Mouse (Mus musculus): Measurements from ENCODE around the gene Mylk3.

Gene Mylk3

DNA sequence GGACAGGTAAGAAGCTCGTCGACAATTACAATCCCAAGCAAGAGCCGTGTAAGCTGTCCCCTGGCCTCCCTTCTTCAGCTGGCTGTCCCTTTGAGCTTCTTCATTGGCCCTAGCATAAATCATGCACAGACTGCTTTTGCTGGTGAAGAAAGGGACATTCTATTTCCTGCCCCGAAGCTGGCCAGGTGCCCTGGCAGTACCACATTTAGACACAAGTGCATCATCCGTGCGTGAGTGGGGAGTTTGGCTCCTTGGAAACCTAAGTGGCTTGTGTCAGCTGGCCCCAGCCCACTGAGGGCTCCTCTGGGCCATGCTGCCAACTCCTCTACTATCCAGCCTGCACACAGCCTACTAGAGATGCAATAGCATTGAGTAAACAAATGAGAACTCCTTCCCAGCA is at the start of gene Mylk3:
Gene Mylk3, minus strand, starts transcription at position 141 of the 400 bp plus-strand sequence.
- in situ Hi-C loops (cut with MboI; ENCODE audit: low sequenced_read_pairs), result no loop called here

DNA sequence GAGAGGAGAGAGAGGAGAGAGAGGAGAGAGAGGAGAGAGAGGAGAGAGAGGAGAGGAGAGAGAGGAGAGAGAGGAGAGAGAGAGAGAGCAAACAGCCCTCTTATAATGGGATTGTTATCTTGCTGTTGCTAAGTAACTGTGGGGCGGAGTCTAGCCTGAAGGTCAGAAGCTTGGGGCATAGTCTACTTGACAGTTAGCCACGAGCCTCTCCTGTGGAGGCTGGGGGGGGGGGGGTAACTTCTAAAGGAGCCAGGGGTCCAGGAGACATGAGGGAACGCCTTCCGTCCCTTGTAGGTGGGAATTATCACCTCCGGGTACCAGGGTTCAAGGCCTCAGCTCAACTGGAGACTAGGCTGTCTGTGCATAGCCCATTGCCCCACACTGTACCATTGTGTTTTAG is 49.6 kb upstream of the Mylk3 start:
- in situ Hi-C loops (cut with MboI; ENCODE audit: low sequenced_read_pairs), result no loop called here

DNA sequence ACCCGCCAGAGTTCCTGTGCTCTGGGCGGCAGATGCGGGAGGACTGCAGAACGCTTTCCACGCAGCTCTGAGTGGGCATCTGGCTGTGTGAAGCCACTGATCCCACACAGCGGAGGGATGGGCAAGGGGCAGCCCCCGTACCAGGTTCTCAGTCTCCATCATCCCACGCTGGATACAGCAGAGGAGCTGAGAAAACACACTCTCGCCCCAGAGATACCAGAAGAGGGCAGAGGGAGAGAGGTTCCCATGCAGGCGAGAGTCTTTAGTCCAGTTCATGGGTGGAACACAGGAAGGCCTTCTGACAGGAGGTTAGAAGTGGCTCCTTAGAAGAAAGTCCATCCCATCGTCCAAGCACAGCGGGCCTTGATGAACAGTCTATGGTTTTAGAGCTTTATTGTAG is 48.7 kb upstream of the Mylk3 start:
- in situ Hi-C loops (cut with MboI; ENCODE audit: low sequenced_read_pairs), result no loop called here

DNA sequence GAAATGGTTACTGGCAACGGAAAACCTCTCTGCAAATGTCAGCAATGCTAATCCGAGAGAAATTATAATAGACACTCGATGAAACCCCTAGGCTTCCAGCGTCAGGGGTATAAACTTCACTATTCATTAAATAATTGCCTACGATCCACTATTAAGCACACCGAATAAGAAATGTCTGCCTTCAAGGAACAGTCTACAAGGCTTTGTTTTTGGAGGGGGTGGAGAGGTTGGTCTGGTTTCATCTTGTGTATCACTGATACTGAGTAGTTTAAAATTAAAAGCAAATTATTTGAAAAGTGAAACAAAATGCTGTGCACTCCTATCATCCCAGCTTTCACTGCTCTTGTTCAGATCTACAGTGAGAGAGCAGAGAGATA is 46.9 kb upstream of the Mylk3 start:
- in situ Hi-C loops (cut with MboI; ENCODE audit: low sequenced_read_pairs), result no loop called here

DNA sequence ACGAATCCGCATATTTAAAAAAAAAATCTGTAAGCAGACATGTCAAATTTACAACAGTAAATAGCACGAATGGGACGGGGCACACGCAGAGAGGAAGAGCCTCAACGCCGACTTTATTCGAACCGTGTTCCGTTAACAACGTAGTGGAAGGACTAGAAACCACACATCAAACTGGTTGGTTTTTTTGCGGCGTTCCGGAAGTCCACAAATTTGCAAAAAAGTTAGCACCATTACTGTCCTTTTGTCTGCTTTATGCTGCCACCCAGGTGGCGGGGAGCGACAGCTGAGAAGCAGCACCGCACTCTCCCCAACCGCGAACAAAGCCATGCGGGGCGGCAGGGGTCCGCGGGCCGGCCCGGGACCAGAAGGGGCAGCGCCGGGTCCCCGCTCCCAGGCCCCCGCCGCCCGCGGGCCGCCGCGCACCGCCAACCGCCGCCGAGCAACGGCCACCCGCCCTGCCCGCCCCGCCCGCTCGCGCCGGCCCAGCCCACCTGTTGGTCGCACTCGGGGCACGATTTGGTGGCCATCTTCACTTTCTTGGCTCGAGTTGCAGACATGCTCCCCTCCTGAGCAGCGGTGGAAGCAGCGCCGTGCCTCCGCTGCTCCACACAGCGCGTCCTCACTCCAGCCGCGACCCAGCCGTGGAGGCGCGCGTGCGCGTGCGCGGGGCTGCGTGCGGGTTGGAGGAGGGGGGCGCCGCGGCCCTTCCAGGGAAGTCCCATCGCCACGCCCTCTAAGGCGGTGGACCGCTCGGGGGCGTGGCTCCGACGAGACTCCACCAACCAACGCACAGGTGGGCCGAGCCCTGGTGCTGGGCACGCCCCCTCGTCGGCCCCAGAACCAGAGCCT is 46.2 kb upstream of the Mylk3 start, which contains the start of gene 4921524J17Rik:
Gene 4921524J17Rik, minus strand, starts transcription at position 666 of the 849 bp plus-strand sequence.
- in situ Hi-C loops (cut with MboI; ENCODE audit: low sequenced_read_pairs), result no loop called here

DNA sequence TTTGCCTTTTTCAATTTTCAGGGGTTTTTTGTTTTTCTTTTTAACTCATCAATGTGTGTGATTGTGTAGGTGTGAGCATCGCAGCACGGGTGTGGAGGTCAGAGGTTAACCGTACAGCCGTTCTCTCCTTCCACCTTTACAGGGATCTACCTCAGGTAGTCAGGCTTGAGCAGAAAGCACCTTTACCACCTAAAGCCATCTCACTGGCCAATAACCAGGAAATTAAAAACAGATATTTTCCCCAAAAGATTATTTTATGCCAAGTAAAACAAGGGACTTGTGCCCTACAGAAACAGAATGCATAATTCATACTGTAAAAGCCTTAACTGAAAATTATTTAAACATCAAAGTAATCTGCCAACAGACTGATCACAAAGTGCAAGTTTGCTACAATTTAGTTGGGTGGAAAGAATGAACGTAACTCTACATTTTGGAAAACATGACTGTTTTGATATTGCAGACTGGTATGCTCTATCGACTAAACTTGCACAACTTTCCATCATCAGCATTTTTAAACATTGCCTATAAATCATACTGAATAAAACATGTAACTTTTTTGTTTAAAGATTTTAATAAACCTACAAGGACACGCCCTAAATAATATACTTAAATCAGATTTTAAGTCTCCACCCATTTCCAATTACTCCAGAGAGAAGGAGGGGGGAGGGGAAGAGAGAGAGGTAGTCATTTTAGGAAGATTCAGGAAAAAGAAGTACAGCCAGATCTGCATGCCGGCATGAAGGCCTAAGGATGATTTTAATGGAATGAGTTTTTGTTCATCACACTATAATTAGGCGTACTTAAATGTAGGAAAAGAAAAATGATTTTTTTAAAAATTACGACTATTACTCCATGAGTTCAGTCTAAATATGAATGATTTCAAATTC is 45.4 kb upstream of the Mylk3 start:
- in situ Hi-C loops (cut with MboI; ENCODE audit: low sequenced_read_pairs), result no loop called here

DNA sequence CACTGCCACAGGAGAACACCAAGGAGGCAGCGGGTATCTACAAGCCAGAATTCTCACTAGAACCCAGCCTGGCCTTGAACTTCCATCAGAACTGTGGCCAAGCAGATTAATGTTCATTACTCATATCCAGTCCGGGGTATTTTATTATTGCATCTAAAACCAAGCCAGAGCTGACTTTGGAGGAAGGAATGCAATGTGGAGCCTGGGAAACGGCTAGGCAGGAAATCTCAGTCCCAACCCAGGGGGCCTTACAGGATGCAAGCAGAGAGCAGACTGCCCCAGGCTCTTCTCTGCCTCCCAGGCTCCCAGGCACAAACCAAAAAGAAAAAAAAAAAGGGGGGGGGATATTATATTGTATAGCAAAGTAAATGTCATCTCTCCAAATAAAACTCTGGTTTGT is 44.7 kb upstream of the Mylk3 start:
- in situ Hi-C loops (cut with MboI; ENCODE audit: low sequenced_read_pairs), result no loop called here

DNA sequence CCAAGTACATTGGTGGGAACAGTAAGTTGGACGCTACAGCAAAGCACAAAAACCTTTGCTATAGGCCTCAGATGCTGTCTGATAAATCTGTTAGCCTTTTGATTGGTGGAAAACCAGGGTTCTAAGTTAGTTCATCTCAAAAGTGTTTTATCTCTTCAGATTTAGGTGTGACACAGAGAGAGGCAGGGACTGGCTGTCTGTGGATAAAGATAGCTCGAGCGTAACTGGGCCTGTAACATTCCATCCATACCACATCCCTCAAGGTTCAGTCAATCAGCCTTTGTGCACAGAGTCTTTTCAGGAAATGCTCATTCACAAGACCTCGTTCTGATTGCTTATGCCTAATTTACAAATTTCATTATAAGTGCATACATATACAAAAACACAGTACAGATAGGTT is 43.1 kb upstream of the Mylk3 start:
- in situ Hi-C loops (cut with MboI; ENCODE audit: low sequenced_read_pairs), result no loop called here

DNA sequence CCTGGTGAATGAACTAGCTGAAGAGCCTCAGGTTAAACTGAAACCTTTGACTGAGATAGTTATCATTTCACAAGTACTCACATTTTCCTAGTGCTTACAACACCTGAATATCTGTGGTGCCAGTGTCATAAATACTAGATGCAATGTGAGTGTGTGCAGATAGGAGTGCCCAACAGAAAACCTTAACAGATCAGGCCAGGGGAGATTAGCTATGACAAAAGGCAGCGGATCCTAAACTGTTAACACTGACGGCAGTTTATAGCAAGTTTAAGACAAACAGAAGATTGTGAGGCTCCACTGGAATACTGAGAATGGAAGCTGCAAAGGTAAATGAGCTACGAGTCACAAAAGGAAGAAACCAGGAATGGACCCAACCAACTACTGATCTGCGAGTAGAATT is 40.9 kb upstream of the Mylk3 start:
- in situ Hi-C loops (cut with MboI; ENCODE audit: low sequenced_read_pairs), result no loop called here

DNA sequence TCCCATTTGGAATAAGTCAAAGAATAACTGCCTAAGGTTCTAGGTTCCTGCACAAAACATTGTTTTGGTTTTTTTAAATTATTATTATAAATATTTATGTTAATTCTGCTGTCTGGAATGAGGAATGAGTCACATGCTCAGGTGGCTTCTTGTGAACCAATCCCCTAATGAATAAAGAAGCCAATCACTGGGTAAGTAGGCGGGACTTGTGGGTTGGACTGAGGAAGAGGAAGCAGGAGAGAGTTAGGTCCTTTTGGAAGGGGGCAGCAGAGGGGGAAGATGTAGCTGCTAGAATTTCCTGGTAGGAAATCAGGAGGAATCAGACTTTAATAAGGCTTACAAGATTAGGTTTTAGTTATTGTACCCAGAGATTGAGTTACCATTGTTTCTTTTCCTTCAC is 35.2 kb upstream of the Mylk3 start:
- in situ Hi-C loops (cut with MboI; ENCODE audit: low sequenced_read_pairs), result no loop called here

DNA sequence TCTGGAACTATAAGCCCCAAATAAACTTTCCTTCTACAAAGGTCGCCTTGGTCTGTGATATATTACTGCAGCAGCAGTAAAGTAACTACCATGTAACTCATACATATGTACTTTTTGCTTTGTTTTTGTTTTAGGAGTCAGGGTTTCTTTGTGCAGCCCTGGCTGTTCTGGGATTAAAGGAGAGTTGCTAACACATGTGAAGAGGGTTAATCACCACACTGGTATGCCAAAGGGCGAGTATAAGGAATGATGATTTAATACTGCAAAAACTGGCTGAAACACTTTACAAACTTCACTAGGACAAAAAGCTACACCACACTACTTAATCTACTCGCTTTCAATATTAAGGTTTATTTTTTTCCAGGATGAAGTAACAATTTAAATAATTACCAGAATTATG is 22.4 kb upstream of the Mylk3 start:
- in situ Hi-C loops (cut with MboI; ENCODE audit: low sequenced_read_pairs), result no loop called here

DNA sequence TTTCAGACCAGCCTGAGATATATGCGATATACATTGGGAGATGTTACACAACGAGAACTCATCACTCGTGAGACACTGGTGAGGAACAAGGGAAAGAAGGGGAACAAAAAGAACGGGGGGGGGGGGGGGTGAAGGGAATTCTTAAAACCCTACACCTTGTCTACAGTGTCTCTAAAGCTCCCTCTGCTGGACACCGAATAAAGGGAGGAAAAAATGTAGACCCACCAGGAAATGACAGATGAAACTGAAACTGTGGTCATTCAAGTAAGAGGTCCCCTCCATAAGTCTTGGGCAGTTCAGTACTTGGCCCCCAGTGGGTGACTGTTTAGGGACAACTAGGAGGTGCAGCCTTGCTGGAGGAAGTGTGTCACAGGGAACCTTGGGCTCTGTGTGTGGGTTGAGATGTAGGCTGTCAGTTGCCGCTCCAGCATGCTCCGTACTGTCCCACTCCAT is 21.9 kb upstream of the Mylk3 start:
- in situ Hi-C loops (cut with MboI; ENCODE audit: low sequenced_read_pairs), result no loop called here

DNA sequence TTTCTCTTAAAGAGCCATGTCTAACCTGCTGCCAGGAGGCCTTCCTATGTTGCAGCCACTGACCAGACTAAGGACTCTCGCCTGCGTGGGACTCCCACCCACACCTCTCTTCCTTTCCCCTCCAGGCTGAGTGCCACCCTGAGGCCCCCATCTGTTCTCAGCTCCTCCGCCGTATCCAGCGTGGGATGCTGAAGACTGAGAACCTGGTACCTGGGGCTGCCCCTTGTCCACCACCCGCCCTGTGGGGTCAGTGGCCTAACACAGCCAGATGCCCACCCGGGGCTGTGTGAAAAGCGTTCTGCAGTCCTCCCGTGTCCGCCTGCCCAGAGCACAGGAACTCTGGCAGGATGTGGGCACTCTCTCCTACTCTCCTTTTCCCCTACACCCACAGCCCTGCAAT is 19.8 kb upstream of the Mylk3 start:
- in situ Hi-C loops (cut with MboI; ENCODE audit: low sequenced_read_pairs), result no loop called here

DNA sequence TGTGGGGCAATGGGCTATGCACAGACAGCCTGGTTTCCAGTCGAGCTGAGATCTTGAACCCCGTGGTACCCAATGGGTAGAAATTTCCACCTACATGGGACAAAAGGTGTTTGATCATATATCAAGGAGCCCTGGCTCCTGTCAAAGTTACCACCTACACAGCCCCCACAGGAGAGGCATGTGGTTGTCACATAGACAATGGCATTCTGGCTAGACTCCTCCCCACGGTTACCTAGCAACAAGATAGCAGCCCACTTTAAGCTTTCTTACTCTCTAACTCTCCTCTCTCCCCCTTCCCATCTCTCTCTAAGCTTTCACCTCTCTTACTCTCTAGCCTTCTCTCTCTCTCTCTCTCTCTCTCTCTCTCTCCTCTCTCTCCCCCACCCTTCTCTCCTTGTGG is 19.3 kb upstream of the Mylk3 start:
- in situ Hi-C loops (cut with MboI; ENCODE audit: low sequenced_read_pairs), result no loop called here

DNA sequence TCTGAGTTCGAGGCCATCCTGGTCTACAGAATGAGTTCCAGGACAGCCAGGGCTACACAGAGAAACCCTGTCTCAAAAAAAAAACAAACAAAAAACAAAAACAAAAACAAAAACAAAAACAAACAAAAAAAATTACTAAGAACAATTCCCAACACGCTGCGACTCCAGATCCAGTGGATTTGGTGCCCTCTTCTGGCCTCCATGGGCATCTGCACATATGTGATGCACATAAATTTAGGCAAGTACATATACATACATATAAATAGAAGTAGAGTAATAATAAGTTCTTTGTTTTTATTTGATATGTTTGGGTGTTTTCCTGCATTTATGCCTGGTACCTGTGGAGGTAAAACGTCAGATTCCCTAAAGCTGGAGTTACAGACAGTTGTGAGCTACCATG is 12.4 kb upstream of the Mylk3 start:
- in situ Hi-C loops (cut with MboI; ENCODE audit: low sequenced_read_pairs), result no loop called here

DNA sequence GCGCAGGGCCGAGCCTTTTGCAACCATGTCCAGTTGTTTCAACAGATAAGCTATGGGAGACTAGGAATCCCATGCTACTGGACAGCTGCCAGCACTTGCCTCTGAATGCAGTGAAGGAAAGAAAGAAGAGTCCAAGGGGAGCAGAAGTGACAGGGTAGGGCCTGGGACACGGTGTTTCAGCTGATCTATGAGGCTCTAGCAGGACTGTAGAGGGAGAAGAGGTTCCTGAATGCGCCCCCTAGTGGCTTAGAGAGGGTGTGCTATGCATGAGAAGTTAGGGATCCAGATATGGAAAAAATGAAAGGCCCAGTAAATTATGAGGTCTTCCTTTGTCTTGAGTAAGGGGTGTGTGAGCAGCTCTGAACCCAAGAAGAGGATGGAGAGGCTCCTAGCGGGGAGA is 11.4 kb upstream of the Mylk3 start:
- in situ Hi-C loops (cut with MboI; ENCODE audit: low sequenced_read_pairs), result no loop called here

DNA sequence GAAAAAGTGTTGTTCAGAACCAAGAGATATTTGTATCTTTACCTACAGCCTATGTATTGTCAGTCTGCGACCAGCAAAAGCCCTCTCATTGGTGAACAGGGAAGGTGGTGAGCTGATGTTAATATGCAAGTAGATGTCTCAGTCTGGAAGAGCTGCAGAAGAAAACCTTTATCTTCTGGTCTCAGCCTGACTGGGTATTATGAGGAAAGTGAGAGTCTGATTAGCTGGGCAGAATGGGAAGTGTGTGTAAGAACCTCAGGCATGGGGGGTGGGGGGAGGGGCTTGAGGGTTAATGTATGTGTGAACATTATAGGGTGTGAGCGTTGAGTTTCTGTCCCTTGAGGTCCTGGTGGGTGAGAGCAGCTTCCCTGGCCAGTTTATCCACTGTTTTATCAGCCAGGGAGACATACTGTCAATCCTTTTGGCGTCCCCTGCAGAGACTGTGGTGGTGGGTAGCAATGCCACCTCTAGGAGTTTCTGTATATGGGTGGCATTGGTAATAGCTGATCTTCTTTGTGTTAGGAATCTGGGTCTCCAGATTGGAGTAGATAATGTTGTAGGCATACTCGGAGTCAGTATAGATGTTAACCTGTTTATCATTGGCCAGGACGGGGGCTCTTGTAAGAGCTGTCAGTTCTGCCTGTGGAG is 10.4 kb upstream of the Mylk3 start:
- in situ Hi-C loops (cut with MboI; ENCODE audit: low sequenced_read_pairs), result no loop called here

DNA sequence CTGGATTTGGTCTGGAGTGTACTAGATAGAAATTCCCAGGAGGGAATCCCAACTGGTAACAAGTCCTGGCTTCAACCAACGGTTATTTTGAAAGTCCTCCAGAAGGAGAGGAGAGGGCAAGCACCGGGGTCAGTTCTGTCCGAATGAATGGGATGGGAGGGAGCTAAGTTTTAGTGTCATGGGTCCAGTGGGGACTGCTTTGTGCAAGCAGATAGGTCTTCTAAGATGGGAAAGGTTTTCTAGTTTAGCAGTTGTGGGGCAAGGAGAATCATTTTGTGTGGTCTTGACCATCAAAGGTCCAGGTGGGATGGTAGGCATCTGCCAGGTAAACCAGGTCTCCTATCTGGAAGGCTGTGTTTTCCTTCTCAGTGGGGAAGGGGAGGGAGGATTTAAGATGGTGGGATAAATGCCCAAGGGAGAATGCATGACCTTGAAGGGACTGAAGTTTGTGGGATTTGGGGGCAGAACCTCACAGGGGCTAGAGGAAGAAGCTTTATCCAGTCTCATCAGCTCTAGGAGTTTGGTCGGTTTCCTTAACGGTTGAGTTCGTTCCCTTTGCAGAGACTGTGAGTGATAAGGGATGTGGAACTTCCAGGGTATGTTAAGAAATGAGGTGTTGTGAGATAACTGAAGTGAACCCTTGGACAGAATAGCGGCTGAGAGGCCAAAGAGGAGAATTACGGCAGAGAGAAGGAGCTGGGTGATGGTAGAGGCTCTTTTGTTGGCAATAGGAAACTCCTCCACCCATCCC is 9.7 kb upstream of the Mylk3 start:
- in situ Hi-C loops (cut with MboI; ENCODE audit: low sequenced_read_pairs), result no loop called here

DNA sequence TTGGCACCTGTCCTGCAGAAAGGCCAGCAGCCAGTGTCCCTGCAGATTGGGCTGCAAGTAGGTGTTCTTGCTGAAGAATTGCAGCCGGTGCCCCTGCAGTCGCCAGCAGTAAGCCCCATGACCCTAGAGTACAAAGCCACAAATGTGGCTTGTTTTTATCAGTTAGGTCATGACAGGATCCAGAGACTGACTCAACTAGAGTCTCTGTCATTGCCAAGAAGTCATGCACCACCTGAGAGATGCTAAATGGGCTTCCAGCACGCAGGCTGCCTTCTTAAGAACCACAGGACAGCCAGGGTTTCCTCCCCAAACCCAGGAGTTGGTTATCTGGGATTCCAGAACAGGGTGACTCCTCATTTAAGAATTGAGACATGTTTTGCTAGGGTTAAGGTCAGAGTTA is 8.9 kb upstream of the Mylk3 start:
- in situ Hi-C loops (cut with MboI; ENCODE audit: low sequenced_read_pairs), result no loop called here

DNA sequence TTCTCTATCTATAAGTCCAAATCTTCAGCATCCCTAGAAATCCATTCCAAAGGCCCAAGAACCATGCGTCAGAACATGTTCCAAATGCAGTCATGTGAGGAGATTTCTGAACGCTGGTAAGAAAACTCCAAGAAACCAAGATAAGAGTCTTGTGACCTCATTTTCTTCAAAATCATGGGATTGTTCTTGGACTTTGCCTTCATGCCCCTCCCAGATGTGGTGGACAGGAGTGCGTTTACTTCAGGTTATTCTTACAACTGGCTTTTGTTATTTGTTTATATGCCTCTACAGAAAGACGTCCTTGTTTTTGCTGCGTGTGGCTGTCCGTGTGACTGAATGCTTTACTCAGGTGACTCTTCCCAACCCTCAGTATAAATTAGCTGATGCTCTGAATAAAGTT is 7.1 kb upstream of the Mylk3 start:
- in situ Hi-C loops (cut with MboI; ENCODE audit: low sequenced_read_pairs), result no loop called here

DNA sequence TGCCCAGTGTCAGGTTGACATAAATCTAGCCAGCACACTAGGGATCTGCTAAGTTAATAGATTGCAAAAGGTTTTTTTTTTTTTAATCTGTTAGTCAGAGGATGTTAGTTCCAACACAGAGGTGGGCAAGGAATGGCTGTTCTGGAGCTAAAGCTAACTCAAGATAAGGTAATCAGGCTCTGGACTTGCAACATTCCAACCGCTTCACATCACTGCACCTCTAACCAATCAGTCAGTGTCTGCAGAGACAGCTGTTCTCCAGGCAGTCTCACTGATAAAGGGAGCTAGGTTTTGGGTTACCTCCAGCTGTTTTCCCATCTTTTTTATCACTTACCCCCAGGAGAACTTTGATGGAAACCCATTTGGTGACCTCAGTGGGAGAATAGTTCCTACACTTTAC is 5.3 kb upstream of the Mylk3 start:
- in situ Hi-C loops (cut with MboI; ENCODE audit: low sequenced_read_pairs), result no loop called here
